Mouse (Mus musculus) midbrain, embryonic 16.5 days (tissue): ENCODE results near the gene Slc25a5. TPM values are rescaled to one million over a fixed set of nuclear protein-coding genes. Genes with fewer than 3 reads are reported as not detected.

Source experiments
- ATAC-seq: fragments of 200-750 bp; cut with Nextera tagmentation; 2 replicates; pipeline ENCODE4 v1.8.0; 2017; ENCODE audit warnings: moderate TSS enrichment
- H3K27ac ChIP-seq: fragments of 300-500 bp; sonication (generic); 2 replicates; pipeline ENCODE4 v1.5.1; 2014; ENCODE audit warnings: mild to moderate bottlenecking, low read length, mixed read lengths
- H3K27me3 ChIP-seq: fragments of 300-500 bp; sonication (generic); 2 replicates; pipeline ENCODE4 v1.6.1; 2014; ENCODE audit warnings: low read depth, low read length, mixed read lengths; ENCODE audit not compliant: control insufficient read depth, insufficient read depth
- H3K36me3 ChIP-seq: fragments of 300-500 bp; sonication (generic); 2 replicates; pipeline ENCODE4 v1.6.1; 2014; ENCODE audit warnings: mild to moderate bottlenecking, low read length, moderate library complexity, mixed read lengths; ENCODE audit not compliant: control insufficient read depth, insufficient read depth
- H3K4me1 ChIP-seq: fragments of 300-500 bp; sonication (generic); 2 replicates; pipeline ENCODE4 v1.6.1; 2014; ENCODE audit warnings: mild to moderate bottlenecking, low read length, mixed read lengths; ENCODE audit not compliant: control insufficient read depth, insufficient read depth
- H3K4me2 ChIP-seq: fragments of 300-500 bp; sonication (generic); 2 replicates; pipeline ENCODE4 v1.6.1; 2014; ENCODE audit warnings: mild to moderate bottlenecking, low read length, mixed read lengths
- H3K4me3 ChIP-seq: fragments of 300-500 bp; sonication (generic); 2 replicates; pipeline ENCODE4 v1.5.1; 2014; ENCODE audit warnings: low read depth, mild to moderate bottlenecking, low read length, moderate library complexity, mixed read lengths
- H3K9ac ChIP-seq: fragments of 300-500 bp; sonication (generic); 2 replicates; pipeline ENCODE4 v1.6.1; 2014; ENCODE audit warnings: low read depth, low read length, mixed read lengths
- H3K9me3 ChIP-seq: fragments of 300-500 bp; sonication (generic); replicated peaks from 2 replicates; pipeline ENCODE4 v1.6.1; 2014; ENCODE audit warnings: mild to moderate bottlenecking, low read length, mixed read lengths; ENCODE audit not compliant: control insufficient read depth, poor library complexity, severe bottlenecking
- WGBS: fragments of 180-500 bp; shearing (Covaris S2); extraction: QIAGEN DNeasy Blood & Tissue Kit; methylation state at CpG from one replicate; pipeline ENCODE4 v1.1.7; 2014; 5-methylcytosine and 5-hydroxymethylcytosine counted together
- polyA plus RNA-seq: library from polyadenylated mRNA; unstranded; fragments of >200 nt; fragmentation: Nextera tagmentation; extraction: Ambion mirVana; gene quantifications from 2 replicates; pipeline ENCODE4 v1.2.1, GENCODE M21; 2015

Gene Slc25a5
- polyA plus RNA-seq, 1 experiment from 2014 or later = 436 TPM

- H3K9ac ChIP-seq = peak overlapping the region; percentile 56
- peak; percentile 91 for ATAC-seq
- H3K36me3 ChIP-seq = no peaks in the 10 kb centered on the region
- peak overlapping the region; percentile 74 for H3K27ac ChIP-seq
- 16% methylated on average over 45 of the region's 45 CpGs for WGBS
- H3K4me1 ChIP-seq = peaks cover 4% of the 10 kb centered on the region; the same call in 1 of the 2 replicates
- no peaks in the 10 kb centered on the region for H3K27me3 ChIP-seq
- H3K4me3 ChIP-seq = peak overlapping the region; percentile 43
- peak overlapping the region; percentile 60 for H3K4me2 ChIP-seq
- H3K9me3 ChIP-seq = no peaks in the 10 kb centered on the region
Observed at GRCm38 (mm10) chrX:36807360-36808317, 12.2 kb downstream of the Slc25a5 start.

GRCm38 (mm10) chrX:36808318-36808683 lies 12.8 kb downstream of the Slc25a5 start:
- peak overlapping the region; percentile 74; the same call in 1 of the 2 replicates for H3K27ac ChIP-seq
- H3K4me2 ChIP-seq = peak overlapping the region; percentile 60
- H3K9me3 ChIP-seq = no peaks in the 10 kb centered on the region
- peak overlapping the region; percentile 43; the same call in 1 of the 2 replicates for H3K4me3 ChIP-seq
- 72% methylated on average over 6 of the region's 6 CpGs for WGBS
- no peak overlapping the region for H3K9ac ChIP-seq
- no peaks in the 10 kb centered on the region for H3K36me3 ChIP-seq
- peaks cover 4% of the 10 kb centered on the region; the same call in 1 of the 2 replicates for H3K4me1 ChIP-seq
- ATAC-seq = peak; percentile 57
- H3K27me3 ChIP-seq = no peaks in the 10 kb centered on the region

GRCm38 (mm10) chrX:36811377-36811776 lies 15.9 kb downstream of the Slc25a5 start:
- no peak overlapping the region for H3K4me3 ChIP-seq
- ATAC-seq = no peak
- no peak overlapping the region for H3K9ac ChIP-seq
- no peaks in the 10 kb centered on the region for H3K9me3 ChIP-seq
- no peaks in the 10 kb centered on the region for H3K36me3 ChIP-seq
- no peaks in the 10 kb centered on the region for H3K27me3 ChIP-seq
- no peak overlapping the region for H3K4me2 ChIP-seq
- WGBS = 46% methylated on average over 5 of the region's 5 CpGs
- no peak overlapping the region for H3K27ac ChIP-seq
- H3K4me1 ChIP-seq = peaks cover 4% of the 10 kb centered on the region; the same call in 1 of the 2 replicates

GRCm38 (mm10) chrX:36814161-36814836 lies 18.8 kb downstream of the Slc25a5 start:
- Histone ChIP-seq H3K27ac (no peak overlapping the region), H3K27me3 (no peaks in the 10 kb centered on the region), H3K36me3 (no peaks in the 10 kb centered on the region), H3K9ac (no peak overlapping the region), H3K4me1 (0 out of 2 replicates have a peak, but pooled peaks cover 2% of the 10 kb centered on the region), H3K4me2 (no peak overlapping the region), H3K4me3 (no peak overlapping the region), H3K9me3 (no peaks in the 10 kb centered on the region)
- WGBS = 83% methylated on average over 8 of the region's 8 CpGs
- ATAC-seq = no peak

DNA sequence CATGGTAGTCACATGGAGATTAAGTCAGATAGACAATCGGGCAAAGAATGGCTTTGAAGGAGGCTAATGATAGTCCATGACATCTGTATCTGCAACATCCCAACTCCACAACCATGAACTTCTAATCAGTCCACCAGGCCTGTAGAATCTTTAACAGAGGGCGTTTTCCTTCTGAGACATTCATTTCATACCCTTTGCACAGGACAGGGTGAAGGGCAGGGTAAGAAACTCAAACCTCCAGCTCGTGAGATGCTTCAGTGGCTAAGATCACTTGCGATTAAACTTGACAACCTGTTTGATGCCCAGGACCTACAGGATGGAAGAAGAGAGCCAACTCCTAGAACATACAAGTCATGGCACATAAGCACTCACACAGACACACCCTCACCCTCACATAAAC lies 19.6 kb downstream of the Slc25a5 start:
- H3K4me1 ChIP-seq = 0 out of 2 replicates have a peak, but pooled peaks cover 2% of the 10 kb centered on the region
- no peaks in the 10 kb centered on the region for H3K9me3 ChIP-seq
- 84% methylated on average over 4 of the region's 4 CpGs for WGBS
- no peak overlapping the region for H3K27ac ChIP-seq
- no peaks in the 10 kb centered on the region for H3K36me3 ChIP-seq
- ATAC-seq = no peak
- H3K4me3 ChIP-seq = no peak overlapping the region
- no peak overlapping the region for H3K9ac ChIP-seq
- no peaks in the 10 kb centered on the region for H3K27me3 ChIP-seq
- no peak overlapping the region for H3K4me2 ChIP-seq

DNA sequence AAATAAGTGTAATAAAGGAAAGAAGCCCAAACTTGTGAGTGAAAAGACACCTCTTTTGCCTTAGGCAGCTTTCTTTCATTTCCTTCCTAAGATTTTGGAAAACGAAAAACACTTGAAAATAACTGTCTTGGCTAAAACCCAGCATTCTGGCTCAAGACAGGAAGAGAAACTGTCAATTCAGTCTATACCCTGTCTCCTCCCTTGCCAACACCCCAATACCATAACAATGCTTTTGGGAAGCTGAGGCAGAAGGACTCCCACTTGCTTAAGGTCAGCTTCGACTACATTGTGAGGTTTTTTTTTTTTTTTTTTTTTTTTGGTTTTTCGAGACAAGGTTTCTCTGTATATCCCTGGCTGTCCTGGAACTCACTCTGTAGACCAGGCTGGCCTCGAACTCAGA lies 20.0 kb downstream of the Slc25a5 start:
- Histone ChIP-seq H3K9ac (no peak overlapping the region), H3K4me2 (no peak overlapping the region), H3K9me3 (no peaks in the 10 kb centered on the region), H3K4me3 (no peak overlapping the region), H3K27ac (no peak overlapping the region), H3K36me3 (no peaks in the 10 kb centered on the region), H3K4me1 (0 out of 2 replicates have a peak, but pooled peaks cover 2% of the 10 kb centered on the region), H3K27me3 (no peaks in the 10 kb centered on the region)
- 80% methylated on average over 2 of the region's 4 CpGs for WGBS
- ATAC-seq = no peak

- H3K27ac ChIP-seq = peak overlapping the region; percentile 77
- 0 out of 2 replicates have a peak, but pooled peaks cover 2% of the 10 kb centered on the region for H3K4me1 ChIP-seq
- no peak overlapping the region; the same call in 1 of the 2 replicates for H3K4me3 ChIP-seq
- H3K9me3 ChIP-seq = no peaks in the 10 kb centered on the region
- no peaks in the 10 kb centered on the region for H3K36me3 ChIP-seq
- WGBS = 36% methylated on average over 8 of the region's 8 CpGs
- H3K9ac ChIP-seq = no peak overlapping the region
- no peaks in the 10 kb centered on the region for H3K27me3 ChIP-seq
- peak; percentile 50 for ATAC-seq
- H3K4me2 ChIP-seq = peak overlapping the region; percentile 46
Observed at GRCm38 (mm10) chrX:36816368-36816899, 21.0 kb downstream of the Slc25a5 start.

DNA sequence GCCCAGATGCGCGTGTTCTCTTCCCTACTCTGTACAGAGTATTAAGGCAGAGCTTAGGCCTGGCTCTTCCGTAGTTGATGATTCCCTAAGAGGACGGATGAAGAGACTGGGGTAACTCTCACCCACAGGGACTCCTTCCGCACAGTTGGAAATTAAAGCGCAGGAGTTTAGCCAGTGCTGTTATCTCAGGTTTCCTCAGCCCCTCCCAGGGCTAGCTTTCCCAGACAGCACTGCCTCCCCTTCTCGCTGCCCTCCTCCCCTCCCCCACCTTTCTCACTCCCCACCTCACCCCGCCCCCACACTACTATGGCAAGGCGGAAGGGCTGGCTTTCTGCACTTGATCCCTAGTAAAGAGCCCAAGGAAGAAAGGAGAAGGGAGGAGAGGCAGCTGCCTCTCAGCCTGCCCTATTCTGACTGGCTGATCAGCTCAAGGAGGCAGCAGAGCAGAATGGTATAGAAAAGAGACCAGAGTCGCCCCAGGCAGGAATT lies 21.5 kb downstream of the Slc25a5 start:
- 17% methylated on average over 10 of the region's 10 CpGs for WGBS
- Histone ChIP-seq H3K36me3 (no peaks in the 10 kb centered on the region), H3K27ac (peak overlapping the region; percentile 77), H3K4me1 (0 out of 2 replicates have a peak, but pooled peaks cover 2% of the 10 kb centered on the region), H3K4me2 (peak overlapping the region; percentile 46), H3K4me3 (peak overlapping the region; percentile 11; the same call in 1 of the 2 replicates), H3K9ac (peak overlapping the region; percentile 41; the same call in 1 of the 2 replicates), H3K9me3 (no peaks in the 10 kb centered on the region), H3K27me3 (no peaks in the 10 kb centered on the region)
- ATAC-seq = peak; percentile 80
